Mouse (Mus musculus) lung, postnatal 0 days (tissue): ENCODE data around the gene Hoxa1. TPM values are rescaled to one million over a fixed set of nuclear protein-coding genes. Genes with fewer than 3 reads are reported as not detected.

Experiments
- ATAC-seq: fragments of 200-750 bp; cut with Nextera tagmentation; 2 replicates; pipeline ENCODE4 v1.8.0; 2017; ENCODE audit warnings: moderate library complexity
- DNase-seq: peaks from one replicate; pipeline ENCODE4 v3.0.0-alpha.2; 2016; ENCODE audit warnings: low spot score
- H3K27ac ChIP-seq: fragments of 300-500 bp; sonication (generic); 2 replicates; pipeline ENCODE4 v1.5.1; 2014; ENCODE audit warnings: antibody characterized with exemption, mild to moderate bottlenecking, low read length, mixed read lengths
- H3K27me3 ChIP-seq: fragments of 300-500 bp; sonication (generic); replicated peaks from 2 replicates; pipeline ENCODE4 v1.6.1; 2014; ENCODE audit warnings: low read length, mixed read lengths; ENCODE audit not compliant: insufficient read depth
- H3K36me3 ChIP-seq: fragments of 300-500 bp; sonication (generic); 2 replicates; pipeline ENCODE4 v1.6.1; 2014; ENCODE audit warnings: low read length, mixed read lengths; ENCODE audit not compliant: insufficient read depth
- H3K4me1 ChIP-seq: fragments of 300-500 bp; sonication (generic); 2 replicates; pipeline ENCODE4 v1.6.1; 2014; ENCODE audit warnings: antibody characterized with exemption, low read depth, low read length, mixed read lengths; ENCODE audit not compliant: insufficient read depth
- H3K4me2 ChIP-seq: fragments of 300-500 bp; sonication (generic); replicated peaks from 2 replicates; pipeline ENCODE4 v1.6.1; 2014; ENCODE audit warnings: low read depth, mild to moderate bottlenecking, low read length, moderate library complexity, mixed read lengths
- H3K4me3 ChIP-seq: fragments of 300-500 bp; sonication (generic); 2 replicates; pipeline ENCODE4 v1.5.1; 2014; ENCODE audit warnings: low read depth, low read length
- H3K9ac ChIP-seq: fragments of 300-500 bp; sonication (generic); replicated peaks from 2 replicates; pipeline ENCODE4 v1.6.1; 2014; ENCODE audit warnings: low read depth, mild to moderate bottlenecking
- H3K9me3 ChIP-seq: fragments of 300-500 bp; sonication (generic); 2 replicates; pipeline ENCODE4 v1.6.1; 2016; ENCODE audit warnings: low read length, mixed read lengths
- CTCF ChIP-seq: IDR thresholded peaks from 2 replicates; pipeline ENCODE4 v1.5.1; 2016; ENCODE audit warnings: antibody characterized with exemption, mild to moderate bottlenecking
- EP300 ChIP-seq: IDR thresholded peaks from 2 replicates; pipeline ENCODE4 v1.6.1; 2016; ENCODE audit warnings: antibody characterized with exemption, mild to moderate bottlenecking, control low read depth
- WGBS: fragments of 180-500 bp; shearing (Covaris S2); extraction: QIAGEN DNeasy Blood & Tissue Kit; methylation state at CpG from one replicate; pipeline ENCODE4 v1.1.7; 2014; 5-methylcytosine and 5-hydroxymethylcytosine counted together
- polyA plus RNA-seq: library from polyadenylated mRNA; unstranded; fragments of >200 nt; fragmentation: Nextera tagmentation; extraction: Ambion mirVana; gene quantifications from 2 replicates; pipeline ENCODE4 v1.2.1, GENCODE M21; 2015

The Hoxa1 gene
- polyA plus RNA-seq, 1 experiment from 2014 or later: 1.0 TPM

GRCm38 (mm10) chr6:52204050-52204752, 46.1 kb upstream of the Hoxa1 start, which contains the start of gene Hoxa5:
Hoxa5 (minus strand) TSS chr6:52204587.
- H3K9me3 ChIP-seq: no peaks in the 10 kb centered on the region
- no peaks in the 10 kb centered on the region; the same call in 1 of the 2 replicates for H3K4me1 ChIP-seq
- under 1% methylated on average over 65 of the region's 65 CpGs for WGBS
- H3K27ac ChIP-seq: peak within 1 kb of the TSS; percentile 87
- no peaks in the 10 kb centered on the region for H3K36me3 ChIP-seq
- peaks cover 30% of the 10 kb centered on the region; the same call in 1 of the 2 replicates for H3K27me3 ChIP-seq
- peak; percentile 84 for TF ChIP-seq EP300
- peak; percentile 94 for TF ChIP-seq CTCF
- ATAC-seq: peak; percentile 93
- DNase-seq: peak; percentile 98
- H3K4me2 ChIP-seq: peak within 1 kb of the TSS; percentile 55
- H3K4me3 ChIP-seq: peak within 1 kb of the TSS; percentile 60
- H3K9ac ChIP-seq: peak within 1 kb of the TSS; percentile 92

GRCm38 (mm10) chr6:52203371-52204049, 45.4 kb upstream of the Hoxa1 start:
- ATAC-seq (peak; percentile 17), DNase-seq (no peak)
- H3K4me2 ChIP-seq: peak overlapping the region; percentile 55
- no peaks in the 10 kb centered on the region for H3K36me3 ChIP-seq
- WGBS: 2% methylated on average over 46 of the region's 46 CpGs
- H3K27me3 ChIP-seq: peaks cover 26% of the 10 kb centered on the region; the same call in 1 of the 2 replicates
- no peaks in the 10 kb centered on the region for H3K9me3 ChIP-seq
- H3K27ac ChIP-seq: peak overlapping the region; percentile 87
- peak overlapping the region; percentile 92 for H3K9ac ChIP-seq
- no peak for TF ChIP-seq EP300
- no peak for TF ChIP-seq CTCF
- H3K4me3 ChIP-seq: peak overlapping the region; percentile 60
- no peaks in the 10 kb centered on the region; the same call in 1 of the 2 replicates for H3K4me1 ChIP-seq

GRCm38 (mm10) chr6:52203121-52203370, 44.9 kb upstream of the Hoxa1 start:
- TF ChIP-seq EP300 (no peak), CTCF (no peak)
- no peaks in the 10 kb centered on the region; the same call in 1 of the 2 replicates for H3K4me1 ChIP-seq
- H3K4me2 ChIP-seq: peak overlapping the region; percentile 55
- peak overlapping the region; percentile 87 for H3K27ac ChIP-seq
- WGBS: 11% methylated on average over 10 of the region's 10 CpGs
- DNase-seq: no peak
- peak overlapping the region; percentile 92 for H3K9ac ChIP-seq
- ATAC-seq: no peak
- H3K9me3 ChIP-seq: no peaks in the 10 kb centered on the region
- no peaks in the 10 kb centered on the region for H3K36me3 ChIP-seq
- peak overlapping the region; percentile 60 for H3K4me3 ChIP-seq
- H3K27me3 ChIP-seq: peaks cover 26% of the 10 kb centered on the region; the same call in 1 of the 2 replicates

GRCm38 (mm10) chr6:52202362-52203120, 44.4 kb upstream of the Hoxa1 start:
- 8% methylated on average over 22 of the region's 22 CpGs for WGBS
- Histone ChIP-seq H3K27ac (peak overlapping the region; percentile 87), H3K27me3 (peaks cover 26% of the 10 kb centered on the region; the same call in 1 of the 2 replicates), H3K36me3 (no peaks in the 10 kb centered on the region), H3K9ac (peak overlapping the region; percentile 92), H3K4me3 (peak overlapping the region; percentile 60), H3K9me3 (no peaks in the 10 kb centered on the region), H3K4me2 (peak overlapping the region; percentile 55), H3K4me1 (no peaks in the 10 kb centered on the region; the same call in 1 of the 2 replicates)
- ATAC-seq (no peak), DNase-seq (no peak)
- TF ChIP-seq EP300 (no peak), CTCF (no peak)

GRCm38 (mm10) chr6:52201269-52201668, 43.2 kb upstream of the Hoxa1 start:
- Histone ChIP-seq H3K4me1 (no peaks in the 10 kb centered on the region; the same call in 1 of the 2 replicates), H3K4me2 (peak overlapping the region; percentile 55), H3K36me3 (no peaks in the 10 kb centered on the region), H3K9ac (peak overlapping the region; percentile 20; the same call in 1 of the 2 replicates), H3K9me3 (no peaks in the 10 kb centered on the region), H3K27ac (peak overlapping the region; percentile 83), H3K27me3 (peaks cover 14% of the 10 kb centered on the region; the same call in 1 of the 2 replicates), H3K4me3 (peak overlapping the region; percentile 22)
- 67% methylated on average over 1 of the region's 1 CpGs for WGBS
- TF ChIP-seq EP300: no peak
- TF ChIP-seq CTCF: no peak
- ATAC-seq (no peak), DNase-seq (no peak)

DNA sequence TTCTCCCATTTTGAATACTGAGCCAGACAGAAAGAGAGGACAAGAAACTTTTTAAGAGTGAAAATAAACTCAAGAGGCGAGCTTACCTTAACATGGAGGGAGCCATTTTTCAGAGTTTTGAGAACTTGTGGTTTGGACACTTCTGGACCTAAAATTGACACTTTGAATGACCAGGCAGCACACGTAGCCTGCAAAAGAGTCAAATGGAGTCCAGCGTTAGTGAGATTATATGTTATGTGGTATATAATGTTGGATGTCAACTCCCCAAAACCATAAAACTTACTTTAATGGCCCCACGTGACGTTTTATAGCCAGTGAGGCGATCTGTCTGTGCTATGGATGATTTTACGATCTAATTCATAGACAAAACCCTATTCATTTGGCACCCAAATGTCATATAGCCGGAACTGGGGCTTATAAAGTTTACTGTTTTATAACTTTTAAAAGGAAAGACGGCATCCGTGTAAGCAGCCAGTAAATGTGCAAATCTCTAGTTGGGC, 42.7 kb upstream of the Hoxa1 start:
- Histone ChIP-seq H3K9me3 (no peaks in the 10 kb centered on the region), H3K9ac (peak overlapping the region; percentile 20), H3K4me1 (no peaks in the 10 kb centered on the region; the same call in 1 of the 2 replicates), H3K36me3 (no peaks in the 10 kb centered on the region), H3K27ac (peak overlapping the region; percentile 83), H3K4me3 (peak overlapping the region; percentile 22), H3K4me2 (peak overlapping the region; percentile 55), H3K27me3 (peaks cover 9% of the 10 kb centered on the region; the same call in 1 of the 2 replicates)
- no peak for DNase-seq
- no peak for TF ChIP-seq EP300
- no peak for TF ChIP-seq CTCF
- WGBS: 21% methylated on average over 10 of the region's 10 CpGs
- ATAC-seq: no peak
